Mouse (Mus musculus) adrenal gland, adult 18-20 months (tissue): ENCODE measurements around the gene Gng10. TPM values are rescaled to one million over a fixed set of nuclear protein-coding genes. Genes with fewer than 3 reads are reported as not detected.

Experiments used
- total RNA-seq, 2 experiments: library from RNA; stranded (reverse); gene quantifications; 1 replicate in 1 of 2; 2 replicates in 1 of 2; pipeline ENCODE4 v1.2.3; 2021

Gng10 gene
- total RNA-seq, 2 experiments from 2014 or later, result 30.8 to 32.2 TPM

Other genes with a start within 250 kb of the Gng10 start
- under 1 TPM in 1 of 2 experiments, not detected in 1; 0.43 TPM for gene Olfr267, start 247.4 kb upstream of the Gng10 start, total RNA-seq
- gene Ecpas, start 122.3 kb upstream of the Gng10 start, total RNA-seq, result 100 to 1,000 TPM; 133 to 187 TPM
- gene Zkscan16, start 91.5 kb upstream of the Gng10 start, total RNA-seq, result 1 to 10 TPM; 2.6 to 3.7 TPM
- 10 to 100 TPM; 14.9 to 24.8 TPM for gene Ptgr1, start 48.0 kb upstream of the Gng10 start, total RNA-seq
- gene Dnajc25, start 40.0 kb upstream of the Gng10 start, total RNA-seq, result 10 to 100 TPM; 14.0 to 14.1 TPM
- 1 to 10 TPM; 2.0 to 3.8 TPM for gene Gm20503, start 31.9 kb upstream of the Gng10 start, total RNA-seq
- gene AI481877, start 103.9 kb downstream of the Gng10 start, total RNA-seq, result not detected
- gene Ugcg, start 154.2 kb downstream of the Gng10 start, total RNA-seq, result 10 to 100 TPM; 31.7 to 32.0 TPM